Mouse (Mus musculus) small intestine, adult 2 months (tissue): ENCODE results near the gene Skint8. TPM values are rescaled to one million over a fixed set of nuclear protein-coding genes. Genes with fewer than 3 reads are reported as not detected.

Experiments used
- H3K27ac ChIP-seq: fragments of 200-500 bp; 2 replicates; pipeline ENCODE4 v1.5.1; 2012; ENCODE audit warnings: low read depth, low read length, control low read depth, inconsistent platforms; ENCODE audit not compliant: insufficient read depth
- H3K27me3 ChIP-seq: fragments of 200-500 bp; 2 replicates; pipeline ENCODE4 v1.6.1; 2012; ENCODE audit warnings: mild to moderate bottlenecking, moderate library complexity, low read length, inconsistent platforms; ENCODE audit not compliant: control insufficient read depth, insufficient read depth
- H3K36me3 ChIP-seq: fragments of 200-500 bp; 2 replicates; pipeline ENCODE4 v1.6.1; 2012; ENCODE audit warnings: mild to moderate bottlenecking, low read length, control low read depth, inconsistent platforms; ENCODE audit not compliant: control insufficient read depth, insufficient read depth
- H3K4me1 ChIP-seq: fragments of 200-500 bp; 2 replicates; pipeline ENCODE4 v1.6.1; 2012; ENCODE audit warnings: low read length, inconsistent platforms, mixed read lengths; ENCODE audit not compliant: control insufficient read depth, insufficient read depth, insufficient read length
- H3K4me3 ChIP-seq: fragments of 200-500 bp; 2 replicates; pipeline ENCODE4 v1.5.1; 2012; ENCODE audit warnings: low read depth, mild to moderate bottlenecking, control low read depth, inconsistent platforms, low read length, moderate library complexity
- CTCF ChIP-seq: fragments of 200-500 bp; IDR thresholded peaks from 2 replicates; pipeline ENCODE4 v1.5.1; 2012; ENCODE audit warnings: low read depth, mild to moderate bottlenecking, control low read depth, inconsistent platforms, low read length, moderate library complexity, mixed read lengths; ENCODE audit not compliant: insufficient replicate concordance, insufficient read length; ENCODE audit errors: extremely low read depth
- POLR2A ChIP-seq: fragments of 200-500 bp; IDR thresholded peaks from 2 replicates; pipeline ENCODE4 v1.6.1; 2012; ENCODE audit warnings: low read depth, mild to moderate bottlenecking, control low read depth, inconsistent platforms, low read length, moderate library complexity
- WGBS: fragments of 180-500 bp; shearing (Covaris S2); methylation state at CpG from one replicate; pipeline ENCODE4 v1.1.7; 2018; 5-methylcytosine and 5-hydroxymethylcytosine counted together
- polyA plus RNA-seq: library from polyadenylated mRNA; depleted of rRNA; stranded (reverse); fragments of >200 nt; gene quantifications from 2 replicates; pipeline ENCODE4 v1.2.3, GENCODE M21; 2012; rRNA removed

The Skint8 gene
- polyA plus RNA-seq, 1 experiment: not detected

DNA sequence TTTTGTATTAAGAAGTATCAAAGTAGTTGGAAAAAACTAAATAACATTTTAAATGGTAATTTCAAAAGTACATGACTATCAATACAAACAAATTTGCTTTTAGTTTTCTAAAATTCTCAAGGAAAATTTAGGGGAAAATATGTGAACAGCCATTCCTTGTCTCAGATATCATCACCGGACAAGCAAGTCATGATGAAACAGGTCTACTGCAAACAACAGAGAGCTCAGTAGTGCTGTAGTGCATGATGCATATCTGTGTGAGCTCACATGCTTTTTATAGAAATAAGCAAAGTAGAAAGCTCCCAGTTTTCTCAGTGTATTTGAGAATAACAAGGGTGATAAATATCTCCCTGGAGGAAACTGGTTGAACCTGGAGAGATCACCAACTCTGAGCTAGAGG, 53.4 kb downstream of the Skint8 start, which contains the start of gene Skint7:
Skint7 (plus strand) TSS at position 301 of the 400 bp plus-strand sequence.
- no peaks in the 10 kb centered on the region for H3K4me1 ChIP-seq

More for the DNA sequence above, 53.4 kb downstream of the Skint8 start, which contains the start of gene Skint7:
- 86% methylated on average over 1 of the region's 1 CpGs for WGBS
- Histone ChIP-seq H3K27me3 (no peaks in the 10 kb centered on the region), H3K36me3 (no peaks in the 10 kb centered on the region), H3K27ac (no peak within 1 kb of the TSS), H3K4me3 (no peak within 1 kb of the TSS)
- no peak for TF ChIP-seq POLR2A
- TF ChIP-seq CTCF: no peak

Other genes starting within 250 kb of the Skint8 start
- 5.8 and 6.1 TPM in 2 replicates for gene Spata6, start 199.4 kb upstream of the Skint8 start, polyA plus RNA-seq
- gene Slc5a9, start 16.5 kb upstream of the Skint8 start, polyA plus RNA-seq: 16.7 and 47.7 TPM in 2 replicates
- not detected in 2 replicates for gene Skint7, start 53.5 kb downstream of the Skint8 start, polyA plus RNA-seq
- not detected in 2 replicates for gene Skint1, start 86.9 kb downstream of the Skint8 start, polyA plus RNA-seq
- gene Skint4, start 152.6 kb downstream of the Skint8 start, polyA plus RNA-seq: not detected in 2 replicates